Mouse (Mus musculus) ES-E14 (cell line): ENCODE results near the gene Hyal2. TPM values are rescaled to one million over a fixed set of nuclear protein-coding genes. Genes with fewer than 3 reads are reported as not detected.
"Not testable (repeated sequence)": the region's sequence is repeated elsewhere in the genome, so short reads cannot be mapped to it uniquely, and the experiment has no call there.

Source experiments
- DNase-seq: peaks from one replicate; pipeline ENCODE4 v3.0.0-alpha.2; 2013; ENCODE audit warnings: low read depth, low spot score
- H3K27ac ChIP-seq: 2 replicates; pipeline ENCODE4 v1.5.1; 2012; ENCODE audit warnings: low read depth, mild to moderate bottlenecking, low read length, moderate library complexity, mixed read lengths; ENCODE audit not compliant: poor library complexity, insufficient read depth, severe bottlenecking
- H3K36me3 ChIP-seq: 2 replicates; pipeline ENCODE4 v1.6.1; 2012; ENCODE audit warnings: mild to moderate bottlenecking, low read length, moderate library complexity, mixed read lengths; ENCODE audit not compliant: control insufficient read depth, poor library complexity, insufficient read depth, severe bottlenecking
- H3K4me1 ChIP-seq, 2 experiments: fragments of 150-350 bp in 1 of 2; sonication (generic) in 1 of 2; 2 replicates each; pipeline ENCODE4 v1.6.1; 2012; ENCODE audit warnings: low read length in 2 of 2, mild to moderate bottlenecking in 1 of 2, mixed read lengths in 1 of 2; ENCODE audit not compliant: control insufficient read depth in 2 of 2, insufficient read depth in 2 of 2, poor library complexity in 1 of 2
- H3K4me3 ChIP-seq, 2 experiments: fragments of 150-350 bp in 1 of 2; sonication (generic) in 1 of 2; 2 replicates each; pipeline ENCODE4 v1.5.1; 2012; ENCODE audit warnings: low read length in 2 of 2, low read depth in 1 of 2, mild to moderate bottlenecking in 1 of 2, mixed read lengths in 1 of 2; ENCODE audit not compliant: insufficient read depth in 1 of 2, poor library complexity in 1 of 2, severe bottlenecking in 1 of 2
- H3K9ac ChIP-seq: 2 replicates; pipeline ENCODE4 v1.6.1; 2012; ENCODE audit warnings: low read depth, mild to moderate bottlenecking, low read length, mixed read lengths; ENCODE audit not compliant: poor library complexity, insufficient read depth, severe bottlenecking
- H3K9me3 ChIP-seq: fragments of 150-350 bp; sonication (generic); 2 replicates; pipeline ENCODE4 v1.6.1; 2012; ENCODE audit warnings: low read depth, mild to moderate bottlenecking, low read length; ENCODE audit not compliant: control insufficient read depth, insufficient read depth
- CHD2 ChIP-seq: IDR thresholded peaks from 2 replicates; pipeline ENCODE4 v1.6.1; 2014; ENCODE audit warnings: mild to moderate bottlenecking, low read depth, low read length, inconsistent platforms
- HCFC1 ChIP-seq: IDR thresholded peaks from 2 replicates; pipeline ENCODE4 v1.6.1; 2012; ENCODE audit warnings: low read length, inconsistent platforms, borderline replicate concordance; ENCODE audit not compliant: insufficient read depth
- MAFK ChIP-seq: IDR thresholded peaks from 2 replicates; pipeline ENCODE4 v1.6.1; 2014; ENCODE audit warnings: mild to moderate bottlenecking, low read depth, low read length, inconsistent platforms; ENCODE audit not compliant: insufficient read depth
- ZC3H11A ChIP-seq: IDR thresholded peaks from 2 replicates; pipeline ENCODE4 v1.6.1; 2012; ENCODE audit warnings: low read depth, mild to moderate bottlenecking, inconsistent platforms, low read length, borderline replicate concordance
- ZNF384 ChIP-seq: IDR thresholded peaks from 2 replicates; pipeline ENCODE4 v1.6.1; 2012; ENCODE audit warnings: low read depth, low read length, inconsistent platforms
- in situ Hi-C, 2 experiments: fragments of 600-800 bp; cut with MboI; formaldehyde crosslinking; loops; one replicate each; pipeline ENCODE4 v1.15.1; 2025; ENCODE audit warnings: low sequenced_read_pairs in 2 of 2, inconsistent platforms in 1 of 2; ENCODE audit not compliant: unreplicated experiment in 2 of 2
- total RNA-seq: library from RNA; depleted of rRNA; stranded (reverse); fragments of 300-350 nt; gene quantifications from 2 replicates; pipeline ENCODE4 v1.2.3, GENCODE M21; 2012

Hyal2 gene
- total RNA-seq, 1 experiment, result 68.1 TPM

- Histone ChIP-seq H3K4me1 (peaks cover 0 to 28% of the 10 kb centered on the region in 2 experiments; a peak in 3 of 4 replicates), H3K36me3 (peaks cover 17% of the 10 kb centered on the region)
Measured at GRCm38 (mm10) chr9:107571534-107572326, 4.0 kb downstream of the Hyal2 start.

DNA sequence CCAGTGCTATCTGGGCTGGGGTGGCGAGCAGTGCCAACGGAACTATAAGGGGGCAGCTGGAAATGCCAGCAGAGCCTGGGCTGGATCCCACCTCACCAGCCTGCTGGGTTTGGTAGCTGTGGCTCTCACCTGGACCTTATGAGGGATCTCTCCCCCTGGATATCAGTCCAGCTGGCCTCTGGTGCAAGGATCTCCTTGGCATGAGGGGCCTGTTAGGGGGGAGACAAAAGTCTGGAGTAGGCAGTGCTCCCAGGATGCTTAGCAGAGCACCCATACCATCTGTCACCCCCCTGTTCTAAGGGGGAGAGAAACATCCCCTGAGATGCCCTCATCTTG lies 4.5 kb downstream of the Hyal2 start:
- Histone ChIP-seq H3K27ac (no peak overlapping the region), H3K4me3 (no peak overlapping the region), H3K9ac (no peak overlapping the region), H3K9me3 (no peaks in the 10 kb centered on the region), H3K4me1 (peaks cover 0 to 28% of the 10 kb centered on the region in 2 experiments; a peak in 3 of 4 replicates), H3K36me3 (peaks cover 17% of the 10 kb centered on the region)
- TF ChIP-seq CHD2, result no peak
- in situ Hi-C loops, result no loop called here
- no peak for DNase-seq

More at GRCm38 (mm10) chr9:107571534-107572326, 4.0 kb downstream of the Hyal2 start:
- H3K4me3 ChIP-seq, result no peak overlapping the region
- in situ Hi-C loops, result no loop called here
- DNase-seq, result no peak
- H3K9ac ChIP-seq, result no peak overlapping the region
- no peaks in the 10 kb centered on the region for H3K9me3 ChIP-seq
- TF ChIP-seq ZC3H11A (no peak), HCFC1 (no peak), ZNF384 (no peak), CHD2 (no peak), MAFK (no peak)
- H3K27ac ChIP-seq, result no peak overlapping the region

- in situ Hi-C loops, H3K9ac ChIP-seq, H3K9me3 ChIP-seq: not testable (repeated sequence)
Measured at GRCm38 (mm10) chr9:107573774-107574173, 6.0 kb downstream of the Hyal2 start.

GRCm38 (mm10) chr9:107575579-107576356 lies 8.0 kb downstream of the Hyal2 start:
- peak; percentile 92 for DNase-seq
- H3K9ac ChIP-seq, result 0 out of 2 replicates have a peak overlapping the region, but pooled peaks have one; percentile 44
- peaks cover 15% of the 10 kb centered on the region for H3K36me3 ChIP-seq
- no peaks in the 10 kb centered on the region for H3K9me3 ChIP-seq
- TF ChIP-seq CHD2 (no peak), ZNF384 (no peak), MAFK (no peak), HCFC1 (no peak), ZC3H11A (no peak)
- no peak overlapping the region for H3K4me3 ChIP-seq
- H3K4me1 ChIP-seq, result peaks cover 0 to 18% of the 10 kb centered on the region in 2 experiments; a peak in 2 of 4 replicates
- peak overlapping the region; percentile 77 for H3K27ac ChIP-seq
- in situ Hi-C loops, result no loop called here

More at GRCm38 (mm10) chr9:107573774-107574173, 6.0 kb downstream of the Hyal2 start:
- not testable (repeated sequence) for DNase-seq, H3K4me3 ChIP-seq, H3K27ac ChIP-seq
- peak; percentile 38; the same call in 1 of the 2 replicates for TF ChIP-seq ZNF384
- Histone ChIP-seq H3K4me1 (peaks cover 0 to 26% of the 10 kb centered on the region in 2 experiments; a peak in 3 of 4 replicates), H3K36me3 (peaks cover 17% of the 10 kb centered on the region)
